Mouse (Mus musculus): ENCODE measurements around the gene Notch1. TPM values are rescaled to one million over a fixed set of nuclear protein-coding genes. Genes with fewer than 3 reads are reported as not detected.

Notch1 gene
- polyA plus RNA-seq, 1 experiment from 2014 or later = 23.9 TPM

DNA sequence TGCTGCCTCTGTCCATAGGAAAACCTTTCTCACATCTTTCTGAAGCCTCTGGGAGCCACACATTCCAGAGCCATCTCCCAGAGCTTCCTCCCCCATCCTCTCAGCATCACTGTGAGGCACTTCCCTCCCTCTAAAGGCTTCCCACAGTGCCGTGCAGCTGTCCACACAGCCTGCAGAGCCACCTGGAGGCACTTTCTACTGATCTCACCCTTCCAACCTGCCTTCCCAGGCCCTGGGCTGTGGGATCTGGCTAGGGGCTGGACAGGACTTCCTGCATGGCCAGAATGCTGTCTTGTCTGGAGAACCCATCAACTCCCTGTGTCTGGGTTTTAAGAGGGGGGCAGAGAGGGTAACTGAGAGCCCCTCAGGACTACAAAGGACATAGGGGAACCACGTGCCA lies 31.0 kb upstream of the Notch1 start:
- Histone ChIP-seq H3K36me3 (no peaks in the 10 kb centered on the region), H3K9me3 (no peaks in the 10 kb centered on the region), H3K9ac (no peak overlapping the region), H3K4me1 (peaks cover 45% of the 10 kb centered on the region), H3K27me3 (no peaks in the 10 kb centered on the region), H3K27ac (no peak overlapping the region), H3K4me2 (no peak overlapping the region), H3K4me3 (no peak overlapping the region)
- no peak for ATAC-seq (ENCODE audit: borderline replicate concordance, extremely low read depth, low FRiP score, low TSS enrichment)
- 34% methylated on average over 2 of the region's 2 CpGs for WGBS

DNA sequence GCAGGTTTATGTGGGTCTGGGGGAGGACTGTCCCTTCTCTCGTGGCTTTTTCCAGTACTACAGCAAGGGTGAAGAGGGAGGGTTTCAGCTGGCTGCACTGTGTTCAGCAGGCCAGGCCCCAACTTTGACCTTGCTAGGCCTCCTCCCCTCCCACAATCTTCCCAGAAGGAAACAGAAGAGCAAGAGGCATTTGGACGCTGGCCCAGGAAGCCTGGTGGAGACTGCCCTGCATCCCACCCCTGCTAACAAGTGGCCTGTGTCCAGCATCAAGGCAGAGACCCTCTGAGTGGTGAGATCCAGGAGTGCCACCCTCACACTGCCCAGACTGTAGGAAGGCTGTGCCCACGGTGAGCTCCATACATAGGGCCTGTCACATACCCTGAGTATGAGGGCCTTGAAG lies 27.8 kb upstream of the Notch1 start:
- peaks cover 42% of the 10 kb centered on the region for H3K4me1 ChIP-seq
- no peaks in the 10 kb centered on the region for H3K27me3 ChIP-seq
- peak overlapping the region; percentile 0; the same call in 1 of the 2 replicates for H3K27ac ChIP-seq
- H3K9me3 ChIP-seq = no peaks in the 10 kb centered on the region
- H3K9ac ChIP-seq = no peak overlapping the region
- H3K36me3 ChIP-seq = no peaks in the 10 kb centered on the region
- H3K4me2 ChIP-seq = no peak overlapping the region
- no peak for ATAC-seq (ENCODE audit: borderline replicate concordance, extremely low read depth, low FRiP score, low TSS enrichment)
- 41% methylated on average over 3 of the region's 3 CpGs for WGBS
- no peak overlapping the region for H3K4me3 ChIP-seq

DNA sequence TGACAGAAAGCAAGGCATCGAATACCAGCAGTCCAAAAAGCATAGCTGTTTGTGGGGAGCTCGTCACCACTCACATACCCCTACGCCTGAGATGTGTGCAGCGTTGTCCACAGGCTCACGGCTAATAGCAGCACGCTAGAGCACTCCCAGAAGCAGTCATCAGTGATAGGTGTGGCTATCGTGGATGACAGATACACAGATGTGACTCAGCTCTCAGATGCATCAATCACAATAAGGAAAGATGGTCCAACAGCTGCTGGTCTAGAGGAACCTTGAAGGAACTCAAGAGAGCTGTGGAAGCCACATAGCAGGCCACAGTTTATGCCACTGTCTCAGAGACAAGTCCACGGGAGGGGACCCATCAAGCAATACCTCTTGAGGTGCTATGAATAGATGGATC lies 27.3 kb upstream of the Notch1 start:
- no peak overlapping the region for H3K9ac ChIP-seq
- ATAC-seq (ENCODE audit: borderline replicate concordance, extremely low read depth, low FRiP score, low TSS enrichment) = no peak
- H3K27ac ChIP-seq = no peak overlapping the region
- H3K36me3 ChIP-seq = no peaks in the 10 kb centered on the region
- no peak overlapping the region for H3K4me2 ChIP-seq
- H3K27me3 ChIP-seq = no peaks in the 10 kb centered on the region
- no peak overlapping the region for H3K4me3 ChIP-seq
- peaks cover 45% of the 10 kb centered on the region for H3K4me1 ChIP-seq
- no peaks in the 10 kb centered on the region for H3K9me3 ChIP-seq
- WGBS = 81% methylated on average over 8 of the region's 8 CpGs

DNA sequence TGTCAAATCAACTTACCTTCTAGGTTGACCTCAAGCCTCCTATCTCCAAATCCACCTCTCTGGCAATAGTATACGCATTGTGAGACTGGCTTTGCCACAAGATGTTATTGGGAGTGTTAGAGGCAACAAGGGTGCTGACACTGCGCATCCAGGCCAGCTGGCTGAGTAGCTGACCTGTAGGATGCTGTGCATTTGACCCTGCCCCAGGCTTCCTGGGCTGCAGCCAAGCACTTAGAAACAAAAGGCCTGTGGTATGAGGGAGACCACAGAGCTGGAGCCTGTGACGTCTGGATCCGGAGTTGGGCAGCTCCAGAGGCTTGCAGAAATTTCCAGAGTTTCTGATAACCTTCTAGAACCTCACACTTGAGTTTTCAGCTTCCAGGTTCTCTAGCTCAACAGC lies 26.7 kb upstream of the Notch1 start:
- Histone ChIP-seq H3K4me1 (peaks cover 45% of the 10 kb centered on the region), H3K27me3 (no peaks in the 10 kb centered on the region), H3K9me3 (no peaks in the 10 kb centered on the region), H3K4me3 (no peak overlapping the region), H3K4me2 (no peak overlapping the region), H3K9ac (no peak overlapping the region), H3K27ac (no peak overlapping the region), H3K36me3 (no peaks in the 10 kb centered on the region)
- WGBS = 57% methylated on average over 4 of the region's 4 CpGs
- no peak for ATAC-seq (ENCODE audit: borderline replicate concordance, extremely low read depth, low FRiP score, low TSS enrichment)

DNA sequence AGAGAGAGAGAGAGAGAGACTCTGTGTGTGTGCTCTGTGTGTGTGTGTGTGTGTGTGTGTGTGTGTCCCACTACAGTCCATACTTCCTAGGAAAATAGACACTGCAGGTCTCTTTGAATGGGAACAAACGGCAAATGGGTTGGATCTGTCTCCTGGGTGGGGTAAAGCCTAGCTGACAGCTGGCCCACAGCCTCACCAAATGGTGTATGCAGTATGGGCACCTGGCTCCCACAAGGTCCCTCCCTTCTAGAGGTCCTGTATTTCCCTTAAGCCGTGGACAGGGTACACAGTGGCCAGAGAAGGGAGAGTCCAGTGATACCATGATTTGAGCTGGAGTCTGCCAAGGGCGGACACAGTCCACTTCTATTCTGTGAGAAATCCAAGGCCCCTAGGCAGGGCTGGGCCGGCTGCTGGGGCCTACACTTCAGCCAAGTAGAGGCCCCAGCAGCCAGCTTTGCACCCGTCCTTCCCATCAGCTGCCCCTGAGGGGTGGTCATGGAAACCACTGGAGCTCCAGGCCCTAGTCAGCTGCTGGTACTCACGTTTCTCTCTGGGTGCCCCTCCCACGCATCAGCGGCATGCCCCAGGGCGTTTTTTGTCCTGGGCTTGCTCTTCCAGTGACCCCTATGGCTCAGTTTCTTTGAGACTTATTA lies 24.9 kb upstream of the Notch1 start:
- Histone ChIP-seq H3K4me2 (no peak overlapping the region), H3K9ac (no peak overlapping the region), H3K27me3 (no peaks in the 10 kb centered on the region), H3K4me3 (no peak overlapping the region), H3K27ac (peak overlapping the region; percentile 65), H3K36me3 (no peaks in the 10 kb centered on the region), H3K9me3 (no peaks in the 10 kb centered on the region), H3K4me1 (peaks cover 39% of the 10 kb centered on the region)
- WGBS = 29% methylated on average over 9 of the region's 9 CpGs
- no peak; the same call in 1 of the 2 replicates for ATAC-seq (ENCODE audit: borderline replicate concordance, extremely low read depth, low FRiP score, low TSS enrichment)

DNA sequence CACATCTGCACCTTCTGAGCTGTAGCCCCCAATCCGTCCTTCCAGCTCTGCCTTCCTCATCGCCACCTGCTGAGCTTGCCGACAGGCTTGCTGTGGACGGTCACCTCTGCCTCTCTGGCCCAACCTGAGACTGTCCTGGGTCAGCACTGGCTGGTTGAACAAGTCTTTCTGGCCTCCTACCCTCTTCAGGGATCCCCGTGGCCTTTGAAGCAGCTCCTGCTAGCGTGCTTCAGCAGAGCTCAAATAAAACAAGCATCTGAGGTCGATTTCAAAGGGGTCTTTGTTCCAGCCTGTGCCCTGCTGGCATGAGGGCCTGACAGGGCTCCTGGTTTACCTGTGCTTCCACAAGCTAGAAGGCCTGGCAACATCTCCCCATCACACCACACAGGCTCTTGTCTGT lies 24.3 kb upstream of the Notch1 start:
- no peak overlapping the region for H3K9ac ChIP-seq
- no peaks in the 10 kb centered on the region for H3K36me3 ChIP-seq
- no peaks in the 10 kb centered on the region for H3K27me3 ChIP-seq
- H3K4me3 ChIP-seq = no peak overlapping the region
- peak; percentile 47; the same call in 1 of the 2 replicates for ATAC-seq (ENCODE audit: borderline replicate concordance, extremely low read depth, low FRiP score, low TSS enrichment)
- H3K27ac ChIP-seq = peak overlapping the region; percentile 65
- 38% methylated on average over 7 of the region's 7 CpGs for WGBS
- H3K4me1 ChIP-seq = peaks cover 39% of the 10 kb centered on the region
- H3K4me2 ChIP-seq = no peak overlapping the region
- H3K9me3 ChIP-seq = no peaks in the 10 kb centered on the region

DNA sequence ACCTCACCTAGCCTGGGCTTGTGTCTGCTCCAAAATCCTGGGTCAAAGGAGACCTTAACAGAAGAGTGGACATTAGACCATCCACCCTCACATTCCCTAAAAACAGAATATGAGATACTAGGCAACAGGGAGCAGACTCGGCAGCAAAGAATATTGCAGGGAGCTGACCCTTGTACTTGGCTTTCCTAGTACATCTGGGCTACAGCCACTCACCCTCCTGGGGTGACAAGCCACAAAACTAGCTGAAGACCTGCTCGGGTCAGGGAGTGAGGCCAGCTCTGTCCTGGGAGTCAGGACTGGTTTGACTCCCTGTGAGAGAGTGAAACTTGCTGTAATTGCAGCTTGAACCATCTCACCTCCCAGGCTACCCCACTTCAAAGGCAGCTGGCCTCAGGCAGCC lies 23.1 kb upstream of the Notch1 start:
- no peak overlapping the region for H3K9ac ChIP-seq
- no peak for ATAC-seq (ENCODE audit: borderline replicate concordance, extremely low read depth, low FRiP score, low TSS enrichment)
- no peaks in the 10 kb centered on the region for H3K36me3 ChIP-seq
- peaks cover 51% of the 10 kb centered on the region for H3K4me1 ChIP-seq
- no peak overlapping the region for H3K4me2 ChIP-seq
- H3K27ac ChIP-seq = peak overlapping the region; percentile 65
- WGBS = 46% methylated on average over 2 of the region's 2 CpGs
- no peaks in the 10 kb centered on the region for H3K9me3 ChIP-seq
- H3K27me3 ChIP-seq = no peaks in the 10 kb centered on the region
- H3K4me3 ChIP-seq = no peak overlapping the region

DNA sequence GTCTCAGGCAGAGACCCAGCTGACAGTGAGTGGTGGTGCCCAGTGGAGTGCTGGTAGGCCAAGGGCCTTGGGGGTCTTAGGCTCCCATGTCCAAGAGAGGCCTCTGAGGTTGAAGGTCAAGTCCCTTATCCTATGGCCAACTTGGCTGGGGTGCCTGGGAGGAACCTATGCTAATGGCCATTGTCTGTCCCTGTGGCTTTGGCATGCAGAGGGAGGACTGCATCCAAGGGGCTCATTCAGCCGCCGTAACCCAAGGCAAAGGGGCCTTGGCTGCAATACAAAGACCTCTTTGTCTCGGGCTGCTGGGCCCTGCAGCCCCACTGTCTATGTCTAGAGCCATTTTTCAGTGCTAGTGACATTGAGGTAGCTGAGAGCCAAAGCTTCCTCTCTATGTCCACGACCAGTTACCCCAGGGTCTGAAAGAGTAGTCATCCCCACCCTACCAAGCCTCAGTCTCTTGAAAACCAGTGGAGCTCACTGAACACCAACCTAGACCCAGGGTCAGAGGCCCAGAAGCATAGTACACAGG lies 19.1 kb upstream of the Notch1 start:
- ATAC-seq (ENCODE audit: borderline replicate concordance, extremely low read depth, low FRiP score, low TSS enrichment) = no peak
- H3K9ac ChIP-seq = no peak overlapping the region
- peaks cover 40% of the 10 kb centered on the region for H3K4me1 ChIP-seq
- no peak overlapping the region for H3K27ac ChIP-seq
- H3K4me2 ChIP-seq = no peak overlapping the region
- no peaks in the 10 kb centered on the region for H3K36me3 ChIP-seq
- no peaks in the 10 kb centered on the region for H3K9me3 ChIP-seq
- WGBS = 69% methylated on average over 4 of the region's 4 CpGs
- H3K4me3 ChIP-seq = no peak overlapping the region
- no peaks in the 10 kb centered on the region for H3K27me3 ChIP-seq

DNA sequence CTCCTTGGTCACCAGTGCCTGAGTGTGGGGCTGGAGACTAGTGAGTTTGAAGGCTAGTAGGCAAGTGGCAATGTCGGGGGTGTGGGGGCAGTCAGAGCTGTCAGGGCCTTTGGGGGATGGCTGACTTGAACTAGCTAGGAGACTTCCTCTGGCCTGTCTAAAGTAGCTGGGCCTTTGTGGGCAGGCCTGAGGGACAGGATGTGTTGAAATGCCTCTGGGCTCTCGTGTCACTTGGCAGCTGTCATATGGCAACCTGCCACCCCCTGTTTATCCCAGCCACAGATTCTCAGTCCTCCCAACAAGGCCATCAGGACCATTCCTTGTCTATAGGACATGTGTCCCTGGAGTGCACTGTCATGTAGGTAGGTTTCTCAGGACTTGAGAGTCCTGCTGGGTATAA lies 18.2 kb upstream of the Notch1 start:
- whole genome bisulfite sequencing = 38% methylated on average over 2 of the region's 2 CpGs
- Histone ChIP-seq H3K27ac (peak overlapping the region; percentile 7; the same call in 1 of the 2 replicates), H3K9ac (no peak overlapping the region), H3K4me1 (peaks cover 32% of the 10 kb centered on the region), H3K36me3 (no peaks in the 10 kb centered on the region), H3K4me3 (no peak overlapping the region), H3K4me2 (no peak overlapping the region), H3K9me3 (no peaks in the 10 kb centered on the region), H3K27me3 (no peaks in the 10 kb centered on the region)
- ATAC-seq (ENCODE audit: borderline replicate concordance, extremely low read depth, low FRiP score, low TSS enrichment) = peak; percentile 78; the same call in 1 of the 2 replicates

DNA sequence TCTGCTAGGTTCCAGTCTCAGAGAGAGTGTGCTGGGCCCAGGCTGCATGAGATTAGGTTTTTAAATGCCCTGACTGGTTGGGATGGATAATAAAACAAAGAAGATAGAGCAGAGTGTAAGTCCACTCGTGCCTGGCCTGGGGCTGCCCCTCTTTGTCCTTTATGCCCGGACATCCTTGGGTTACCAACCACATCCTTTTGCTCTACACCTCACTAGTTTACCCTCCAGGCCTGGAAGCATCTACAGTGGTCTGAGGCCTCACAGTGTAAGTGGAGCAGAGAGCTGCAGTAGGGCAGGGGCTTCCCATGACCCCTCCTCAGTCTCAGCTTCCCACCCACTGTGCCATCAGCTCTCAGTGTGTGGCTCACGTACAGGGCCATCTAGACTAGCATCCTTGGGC lies 17.7 kb upstream of the Notch1 start:
- ATAC-seq (ENCODE audit: borderline replicate concordance, extremely low read depth, low FRiP score, low TSS enrichment) = no peak
- H3K27me3 ChIP-seq = no peaks in the 10 kb centered on the region
- no peak overlapping the region for H3K9ac ChIP-seq
- peak overlapping the region; percentile 7; the same call in 1 of the 2 replicates for H3K27ac ChIP-seq
- H3K4me3 ChIP-seq = no peak overlapping the region
- WGBS = 70% methylated on average over 3 of the region's 3 CpGs
- H3K4me1 ChIP-seq = peaks cover 31% of the 10 kb centered on the region
- H3K9me3 ChIP-seq = no peaks in the 10 kb centered on the region
- no peak overlapping the region for H3K4me2 ChIP-seq
- no peaks in the 10 kb centered on the region for H3K36me3 ChIP-seq

DNA sequence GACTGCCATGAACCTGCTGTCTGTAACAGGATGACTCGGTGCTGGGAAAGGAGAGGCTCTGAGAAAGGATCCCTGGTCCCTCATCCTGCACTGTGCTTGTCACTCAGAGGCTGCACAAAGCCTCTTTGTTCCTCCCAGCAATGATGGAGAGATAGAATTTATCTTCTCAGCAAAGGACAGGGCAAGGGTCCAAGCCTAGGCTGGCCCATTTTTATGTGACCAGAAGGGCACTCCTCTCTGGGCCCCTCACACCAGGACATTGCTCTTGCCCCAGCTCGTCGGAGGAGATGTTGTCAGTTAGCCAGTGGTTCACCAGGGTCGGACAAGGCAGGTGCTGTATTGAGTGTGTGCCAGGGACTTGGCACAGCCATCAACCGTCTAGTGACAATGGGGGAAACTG lies 16.8 kb upstream of the Notch1 start:
- Histone ChIP-seq H3K36me3 (no peaks in the 10 kb centered on the region), H3K4me2 (no peak overlapping the region), H3K27me3 (no peaks in the 10 kb centered on the region), H3K9me3 (no peaks in the 10 kb centered on the region), H3K4me1 (peaks cover 32% of the 10 kb centered on the region), H3K27ac (no peak overlapping the region), H3K9ac (no peak overlapping the region), H3K4me3 (no peak overlapping the region)
- ATAC-seq (ENCODE audit: borderline replicate concordance, extremely low read depth, low FRiP score, low TSS enrichment) = no peak
- WGBS = 39% methylated on average over 5 of the region's 5 CpGs

DNA sequence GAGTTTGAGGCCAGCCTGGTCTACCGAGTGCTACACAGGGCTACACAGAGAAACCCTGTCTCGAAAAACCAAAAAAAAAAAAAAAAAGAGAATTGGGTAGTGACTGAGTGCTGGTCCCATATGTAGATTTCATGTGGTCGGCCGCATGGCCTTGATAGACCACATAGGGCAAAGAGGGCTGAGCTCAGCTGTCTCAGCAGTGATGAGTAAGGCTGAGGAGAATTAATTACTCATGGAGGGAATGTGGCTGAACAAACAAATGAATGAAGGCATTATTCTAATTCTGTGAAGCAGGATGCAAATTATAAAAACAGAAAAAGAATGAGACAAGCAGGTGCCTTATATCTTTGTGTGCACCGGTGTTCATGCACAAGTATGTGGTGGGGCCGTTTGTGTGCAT lies 15.4 kb upstream of the Notch1 start:
- 87% methylated on average over 6 of the region's 6 CpGs for WGBS
- H3K9me3 ChIP-seq = no peaks in the 10 kb centered on the region
- ATAC-seq (ENCODE audit: borderline replicate concordance, extremely low read depth, low FRiP score, low TSS enrichment) = no peak

More for the DNA sequence above, 15.4 kb upstream of the Notch1 start:
- Histone ChIP-seq H3K9ac (no peak overlapping the region), H3K4me1 (peaks cover 36% of the 10 kb centered on the region), H3K27ac (no peak overlapping the region), H3K27me3 (no peaks in the 10 kb centered on the region), H3K4me2 (no peak overlapping the region), H3K36me3 (no peaks in the 10 kb centered on the region), H3K4me3 (no peak overlapping the region)

Measured in lung, embryonic 15.5 days (tissue).